Mouse (Mus musculus) MEL (cell line): Measurements from ENCODE around the gene Arl3. TPM values are rescaled to one million over a fixed set of nuclear protein-coding genes. Genes with fewer than 3 reads are reported as not detected.
A peak's percentile ranks its signal among the peaks of the same experiment; 100 is the strongest.

ENCODE experiments used
- DNase-seq: peaks from one replicate; pipeline ENCODE4 v3.0.0; 2011; ENCODE audit warnings: low read depth, low spot score
- H3K27ac ChIP-seq: 2 replicates; pipeline ENCODE4 v1.5.1; 2012; ENCODE audit warnings: low read depth, mild to moderate bottlenecking, control low read depth, low read length, moderate library complexity; ENCODE audit not compliant: control insufficient read depth
- H3K27me3 ChIP-seq, 2 experiments: fragments of 150-350 bp in 1 of 2; sonication (generic) in 1 of 2; 2 replicates each; pipeline ENCODE4 v1.6.1; 2012; ENCODE audit warnings: low read length in 2 of 2, mild to moderate bottlenecking in 2 of 2, improper control_type of control experiment in 1 of 2, moderate library complexity in 1 of 2; ENCODE audit not compliant: insufficient read depth in 2 of 2, control insufficient read depth in 1 of 2
- H3K36me3 ChIP-seq, 2 experiments: 2 replicates each; pipeline ENCODE4 v1.6.1; 2012 to 2014; ENCODE audit warnings: low read length in 2 of 2, improper control_type of control experiment in 1 of 2, inconsistent platforms in 1 of 2, mild to moderate bottlenecking in 1 of 2; ENCODE audit not compliant: insufficient read depth in 2 of 2, control insufficient read depth in 1 of 2
- H3K4me1 ChIP-seq, 2 experiments: fragments of 150-350 bp in 1 of 2; sonication (generic) in 1 of 2; 2 replicates each; pipeline ENCODE4 v1.6.1; 2012; ENCODE audit warnings: low read length in 2 of 2, improper control_type of control experiment in 1 of 2, mild to moderate bottlenecking in 1 of 2; ENCODE audit not compliant: insufficient read depth in 2 of 2, control insufficient read depth in 1 of 2
- H3K4me3 ChIP-seq, 2 experiments: fragments of 150-350 bp in 1 of 2; sonication (generic) in 1 of 2; 2 replicates each; pipeline ENCODE4 v1.5.1; 2012; ENCODE audit warnings: low read depth in 2 of 2, low read length in 2 of 2, mild to moderate bottlenecking in 2 of 2, moderate library complexity in 2 of 2, control low read depth in 1 of 2, improper control_type of control experiment in 1 of 2; ENCODE audit not compliant: control insufficient read depth in 1 of 2, insufficient read depth in 1 of 2
- H3K79me2 ChIP-seq: 2 replicates; pipeline ENCODE4 v1.6.1; 2012; ENCODE audit warnings: mild to moderate bottlenecking, low read length, moderate library complexity; ENCODE audit not compliant: control insufficient read depth, poor library complexity, insufficient read depth
- H3K9ac ChIP-seq: 2 replicates; pipeline ENCODE4 v1.6.1; 2012; ENCODE audit warnings: low read depth, mild to moderate bottlenecking, control low read depth, low read length, moderate library complexity; ENCODE audit not compliant: control insufficient read depth, poor library complexity, severe bottlenecking
- H3K9me3 ChIP-seq: fragments of 150-350 bp; sonication (generic); replicated peaks from 2 replicates; pipeline ENCODE4 v1.6.1; 2012; ENCODE audit warnings: mild to moderate bottlenecking, low read length, improper control_type of control experiment, moderate library complexity; ENCODE audit not compliant: insufficient read depth
- BHLHE40 ChIP-seq: IDR thresholded peaks from 2 replicates; pipeline ENCODE4 v1.6.1; 2012; ENCODE audit warnings: low read depth, mild to moderate bottlenecking, inconsistent platforms, low read length, improper control_type of control experiment, borderline replicate concordance
- CHD1 ChIP-seq: IDR thresholded peaks from 2 replicates; pipeline ENCODE4 v1.6.1; 2012; ENCODE audit warnings: low read depth, mild to moderate bottlenecking, inconsistent platforms, low read length, improper control_type of control experiment
- CHD2 ChIP-seq: IDR thresholded peaks from 2 replicates; pipeline ENCODE4 v1.6.1; 2011; ENCODE audit warnings: low read length, improper control_type of control experiment
- CTCF ChIP-seq, 3 experiments: IDR thresholded peaks in 2 of 3; conservative IDR thresholded peaks in 1 of 3; 2 replicates each; pipeline ENCODE4 v1.5.1; 2011 to 2012; ENCODE audit warnings: low read length in 3 of 3, low read depth in 2 of 3, mild to moderate bottlenecking in 2 of 3, improper control_type of control experiment in 1 of 3, inconsistent platforms in 1 of 3, mixed read lengths in 1 of 3, moderate library complexity in 1 of 3; ENCODE audit not compliant: control insufficient read depth in 1 of 3, insufficient read depth in 1 of 3, poor library complexity in 1 of 3, severe bottlenecking in 1 of 3
- E2F4 ChIP-seq: IDR thresholded peaks from 2 replicates; pipeline ENCODE4 v1.6.1; 2011; ENCODE audit warnings: low read depth, low read length, improper control_type of control experiment, borderline replicate concordance
- ELF1 ChIP-seq: IDR thresholded peaks from 2 replicates; pipeline ENCODE4 v1.6.1; 2014; ENCODE audit warnings: low read depth, mild to moderate bottlenecking, inconsistent platforms, low read length, improper control_type of control experiment, moderate library complexity
- EP300 ChIP-seq, 2 experiments: IDR thresholded peaks; 2 replicates each; pipeline ENCODE4 v1.6.1; 2011; ENCODE audit warnings: improper control_type of control experiment in 2 of 2, low read length in 2 of 2, low read depth in 1 of 2, mild to moderate bottlenecking in 1 of 2
- ETS1 ChIP-seq: IDR thresholded peaks from 2 replicates; pipeline ENCODE4 v1.6.1; 2012; ENCODE audit warnings: low read depth, mild to moderate bottlenecking, inconsistent platforms, low read length, improper control_type of control experiment, moderate library complexity
- GABPA ChIP-seq: IDR thresholded peaks from 2 replicates; pipeline ENCODE4 v1.6.1; 2012; ENCODE audit warnings: low read depth, mild to moderate bottlenecking, inconsistent platforms, low read length, improper control_type of control experiment, moderate library complexity
- GATA1 ChIP-seq: IDR thresholded peaks from 2 replicates; pipeline ENCODE4 v1.6.1; 2011; ENCODE audit warnings: low read depth, low read length, improper control_type of control experiment
- HCFC1 ChIP-seq: IDR thresholded peaks from 2 replicates; pipeline ENCODE4 v1.6.1; 2012; ENCODE audit warnings: low read depth, mild to moderate bottlenecking, inconsistent platforms, low read length, improper control_type of control experiment, moderate library complexity
- JUND ChIP-seq: IDR thresholded peaks from 2 replicates; pipeline ENCODE4 v1.6.1; 2011; ENCODE audit warnings: low read depth, mild to moderate bottlenecking, improper control_type of control experiment, low read length
- KAT2A ChIP-seq: conservative IDR thresholded peaks from 2 replicates; pipeline ENCODE4 v1.6.1; 2012; ENCODE audit warnings: low read depth, low read length, improper control_type of control experiment, inconsistent platforms
- MAFK ChIP-seq: IDR thresholded peaks from 2 replicates; pipeline ENCODE4 v1.6.1; 2011; ENCODE audit warnings: low read depth, mild to moderate bottlenecking, low read length, improper control_type of control experiment, borderline replicate concordance
- MAX ChIP-seq: IDR thresholded peaks from 2 replicates; pipeline ENCODE4 v1.6.1; 2011; ENCODE audit warnings: low read length, improper control_type of control experiment
- MAZ ChIP-seq: IDR thresholded peaks from 2 replicates; pipeline ENCODE4 v1.6.1; 2012; ENCODE audit warnings: low read depth, mild to moderate bottlenecking, inconsistent platforms, low read length, improper control_type of control experiment
- MEF2A ChIP-seq: IDR thresholded peaks from 2 replicates; pipeline ENCODE4 v1.6.1; 2014; ENCODE audit warnings: low read depth, mild to moderate bottlenecking, inconsistent platforms, low read length, improper control_type of control experiment; ENCODE audit not compliant: poor library complexity, insufficient replicate concordance, severe bottlenecking; ENCODE audit errors: extremely low read depth
- MXI1 ChIP-seq: IDR thresholded peaks from 2 replicates; pipeline ENCODE4 v1.6.1; 2011; ENCODE audit warnings: mild to moderate bottlenecking, low read depth, low read length, improper control_type of control experiment
- MYB ChIP-seq: IDR thresholded peaks from 2 replicates; pipeline ENCODE4 v1.6.1; 2011; ENCODE audit warnings: mild to moderate bottlenecking, low read depth, low read length, improper control_type of control experiment
- MYC ChIP-seq: IDR thresholded peaks from 2 replicates; pipeline ENCODE4 v1.6.1; 2011; ENCODE audit warnings: low read depth, mild to moderate bottlenecking, low read length, improper control_type of control experiment, moderate library complexity
- NELFE ChIP-seq: IDR thresholded peaks from 2 replicates; pipeline ENCODE4 v1.6.1; 2011; ENCODE audit warnings: low read depth, low read length, improper control_type of control experiment
- NRF1 ChIP-seq: IDR thresholded peaks from 2 replicates; pipeline ENCODE4 v1.6.1; 2014; ENCODE audit warnings: low read depth, mild to moderate bottlenecking, inconsistent platforms, low read length, improper control_type of control experiment, moderate library complexity; ENCODE audit not compliant: poor library complexity, insufficient read depth, severe bottlenecking
- POLR2A ChIP-seq, 2 experiments: IDR thresholded peaks; 2 replicates each; pipeline ENCODE4 v1.6.1; 2011 to 2012; ENCODE audit warnings: low read length in 2 of 2, mild to moderate bottlenecking in 2 of 2, control low read depth in 1 of 2, improper control_type of control experiment in 1 of 2, low read depth in 1 of 2, moderate library complexity in 1 of 2; ENCODE audit not compliant: control insufficient read depth in 1 of 2, insufficient read depth in 1 of 2, poor library complexity in 1 of 2
- POLR2AphosphoS2 ChIP-seq: IDR thresholded peaks from 2 replicates; pipeline ENCODE4 v1.6.1; 2011; ENCODE audit warnings: low read length, improper control_type of control experiment
- POLR2AphosphoS5 ChIP-seq: IDR thresholded peaks from 2 replicates; pipeline ENCODE4 v1.6.1; 2012; ENCODE audit warnings: low read depth, borderline replicate concordance, mild to moderate bottlenecking, inconsistent platforms, low read length, moderate library complexity, mixed read lengths
- RAD21 ChIP-seq: IDR thresholded peaks from 2 replicates; pipeline ENCODE4 v1.6.1; 2011; ENCODE audit warnings: mild to moderate bottlenecking, low read depth, low read length, improper control_type of control experiment
- RCOR1 ChIP-seq: IDR thresholded peaks from 2 replicates; pipeline ENCODE4 v1.6.1; 2012; ENCODE audit warnings: low read depth, mild to moderate bottlenecking, inconsistent platforms, low read length, improper control_type of control experiment
- SIN3A ChIP-seq: IDR thresholded peaks from 2 replicates; pipeline ENCODE4 v1.6.1; 2012; ENCODE audit warnings: low read length, improper control_type of control experiment, inconsistent platforms
- SMC3 ChIP-seq: IDR thresholded peaks from 2 replicates; pipeline ENCODE4 v1.6.1; 2011; ENCODE audit warnings: low read depth, low read length, improper control_type of control experiment
- TAL1 ChIP-seq: IDR thresholded peaks from 2 replicates; pipeline ENCODE4 v1.6.1; 2012; ENCODE audit warnings: mild to moderate bottlenecking, inconsistent platforms, low read length, moderate library complexity, mixed read lengths
- TBP ChIP-seq: IDR thresholded peaks from 2 replicates; pipeline ENCODE4 v1.8.0; 2011; ENCODE audit warnings: low read depth, low read length, improper control_type of control experiment
- TCF12 ChIP-seq: IDR thresholded peaks from 2 replicates; pipeline ENCODE4 v1.6.1; 2014; ENCODE audit warnings: low read depth, mild to moderate bottlenecking, inconsistent platforms, low read length, improper control_type of control experiment, moderate library complexity
- UBTF ChIP-seq: IDR thresholded peaks from 2 replicates; pipeline ENCODE4 v1.6.1; 2012; ENCODE audit warnings: low read depth, mild to moderate bottlenecking, inconsistent platforms, low read length, improper control_type of control experiment, moderate library complexity, borderline replicate concordance; ENCODE audit not compliant: insufficient read depth
- USF1 ChIP-seq: IDR thresholded peaks from 2 replicates; pipeline ENCODE4 v1.6.1; 2014; ENCODE audit warnings: low read depth, mild to moderate bottlenecking, inconsistent platforms, low read length, improper control_type of control experiment, moderate library complexity
- USF2 ChIP-seq, 2 experiments: IDR thresholded peaks; 2 replicates each; pipeline ENCODE4 v1.6.1; 2011 to 2012; ENCODE audit warnings: improper control_type of control experiment in 2 of 2, low read length in 2 of 2, borderline replicate concordance in 1 of 2, inconsistent platforms in 1 of 2, low read depth in 1 of 2, mild to moderate bottlenecking in 1 of 2; ENCODE audit not compliant: insufficient read depth in 1 of 2
- ZC3H11A ChIP-seq: IDR thresholded peaks from 2 replicates; pipeline ENCODE4 v1.6.1; 2012; ENCODE audit warnings: low read depth, mild to moderate bottlenecking, inconsistent platforms, low read length, improper control_type of control experiment
- ZKSCAN1 ChIP-seq: IDR thresholded peaks from 2 replicates; pipeline ENCODE4 v1.6.1; 2012; ENCODE audit warnings: low read depth, mild to moderate bottlenecking, inconsistent platforms, low read length, improper control_type of control experiment, moderate library complexity
- ZNF384 ChIP-seq: IDR thresholded peaks from 2 replicates; pipeline ENCODE4 v1.6.1; 2012; ENCODE audit warnings: low read depth, mild to moderate bottlenecking, inconsistent platforms, low read length, improper control_type of control experiment
- polyA plus RNA-seq, 2 experiments: library from polyadenylated mRNA; stranded (reverse) in 1 of 2; unstranded in 1 of 2; fragments of >175 nt in 1 of 2; fragments of >200 nt in 1 of 2; gene quantifications; 2 replicates each; pipeline versions ENCODE4 v1.2.1 to v1.2.4; 2012; ENCODE audit warnings: low replicate concordance in 2 of 2, low read depth in 1 of 2; ENCODE audit not compliant: insufficient read length in 2 of 2, insufficient read depth in 1 of 2, missing spikeins in 1 of 2
- total RNA-seq: library from RNA; depleted of rRNA; stranded (reverse); fragments of 300-350 nt; gene quantifications from 2 replicates; pipeline ENCODE4 v1.2.3, GENCODE M21; 2012

Arl3 gene
- total and polyA plus RNA-seq, 3 experiments: 62.4 to 123 TPM; not detected in 1

DNA sequence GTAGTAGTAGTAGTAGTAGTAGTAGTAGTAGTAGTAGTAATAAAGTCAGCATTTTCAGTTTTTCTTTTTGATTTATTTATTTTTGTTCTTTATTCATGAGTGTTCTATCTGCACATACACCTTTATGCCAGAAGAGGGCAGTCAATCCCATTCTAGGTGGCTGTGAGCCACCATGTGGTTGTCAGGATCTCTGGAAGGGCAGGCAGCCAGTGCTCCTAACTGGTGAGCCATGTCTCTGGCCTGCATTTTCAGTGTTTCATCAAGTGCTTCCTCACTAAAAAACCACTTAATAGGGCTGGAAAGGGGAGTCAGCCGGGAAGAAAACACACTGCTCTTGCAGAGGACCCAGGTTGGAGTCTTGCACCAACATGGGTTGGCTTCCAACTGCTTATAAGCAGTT, 10.9 kb downstream of the Arl3 start:
- Histone ChIP-seq H3K79me2 (no peaks in the 10 kb centered on the region; the same call in 1 of the 2 replicates), H3K36me3 (no peaks in the 10 kb centered on the region), H3K4me3 (no peak overlapping the region), H3K27me3 (no peaks in the 10 kb centered on the region), H3K9ac (no peak overlapping the region), H3K27ac (no peak overlapping the region), H3K9me3 (no peaks in the 10 kb centered on the region), H3K4me1 (peaks cover 0 to 3% of the 10 kb centered on the region in 2 experiments; a peak in 1 of 4 replicates)
- peak; percentile 87 for DNase-seq
- TF ChIP-seq CHD2 (no peak), TAL1 (no peak), BHLHE40 (no peak), CHD1 (no peak), GATA1 (no peak), TCF12 (no peak), POLR2AphosphoS5 (no peak), POLR2A (IDR thresholded peaks at IDR 0.05; ENCODE audit: control insufficient read depth in 1 of 2, insufficient read depth in 1 of 2, low read depth in 1 of 2, low read length in 2 of 2, poor library complexity in 1 of 2) (no peak), RAD21 (peak; percentile 54), USF1 (no peak), EP300 (IDR thresholded peaks at IDR 0.05; ENCODE audit: low read depth in 1 of 2, low read length in 2 of 2) (no peak), ELF1 (no peak), RCOR1 (no peak), ZNF384 (no peak), MXI1 (peak; percentile 74; the same call in 1 of the 2 replicates), UBTF (no peak), GABPA (no peak), ZC3H11A (peak; percentile 52), SIN3A (peak; percentile 59), SMC3 (peak; percentile 77), TBP (0 out of 2 replicates have a peak, but pooled peaks have one; percentile 13), MAX (no peak), CTCF (IDR thresholded peaks at IDR 0.05 in 2 of 3, conservative IDR thresholded peaks at IDR 0.05 in 1 of 3; ENCODE audit: control insufficient read depth in 1 of 3, insufficient read depth in 1 of 3, low read depth in 2 of 3, low read length in 3 of 3, poor library complexity in 1 of 3, severe bottlenecking in 1 of 3) (peak; percentile 76 to 91 (median 79)), MAFK (no peak), JUND (no peak), E2F4 (no peak), MEF2A (no peak), NELFE (no peak), ETS1 (no peak), NRF1 (no peak), KAT2A (no peak), ZKSCAN1 (no peak), MAZ (no peak), MYB (no peak), POLR2AphosphoS2 (no peak), MYC (peak; percentile 98), HCFC1 (0 out of 2 replicates have a peak, but pooled peaks have one; percentile 9), USF2 (IDR thresholded peaks at IDR 0.05; ENCODE audit: borderline replicate concordance in 1 of 2, insufficient read depth in 1 of 2, low read depth in 1 of 2, low read length in 2 of 2) (no peak)
